Mouse (Mus musculus) megakaryocyte, embryonic 14.5 days (primary cell): Measurements from ENCODE around the gene Adgrb3.

Source experiments
- FLI1 ChIP-seq: IDR thresholded peaks from 2 replicates; pipeline ENCODE4 v1.6.1; 2012; ENCODE audit warnings: low read length, inconsistent platforms, mixed read lengths
- GATA1 ChIP-seq: IDR thresholded peaks from 3 replicates; pipeline ENCODE4 v1.6.1; 2012; ENCODE audit warnings: mixed read lengths, low read length, inconsistent platforms, borderline replicate concordance

DNA sequence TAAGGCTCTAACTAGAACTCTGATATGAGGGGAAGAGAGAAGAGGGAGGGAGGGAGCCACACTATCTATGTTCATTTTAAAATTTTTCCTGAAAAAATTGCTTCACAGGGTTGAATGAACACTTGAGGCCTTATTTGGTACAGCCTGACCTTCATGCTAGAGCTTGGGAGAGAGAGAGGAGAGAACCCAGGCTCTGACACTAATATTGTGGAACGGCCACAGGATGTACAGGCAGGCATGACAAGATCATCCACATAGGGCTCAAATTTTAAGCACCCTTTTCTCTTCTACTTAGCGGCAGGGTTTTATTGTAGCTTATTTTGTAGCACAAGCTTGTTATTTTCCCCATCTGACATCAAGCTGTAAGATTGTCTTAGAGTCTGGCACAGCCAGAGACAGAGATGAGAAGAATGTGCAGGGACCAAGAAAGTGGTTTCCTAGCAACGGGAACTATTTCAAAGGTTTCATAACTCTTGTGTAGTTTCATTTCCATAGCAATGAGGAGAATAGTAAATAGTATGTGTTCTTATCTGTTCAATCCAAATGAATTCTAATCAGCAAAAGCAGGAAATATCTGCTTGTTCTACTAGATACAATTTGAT lies 721.9 kb downstream of the Adgrb3 start:
- no peak for TF ChIP-seq GATA1
- TF ChIP-seq FLI1, result no peak
